Mouse (Mus musculus) liver, adult 2 months (tissue): ENCODE measurements at regions not wholly inside any gene's neighbourhood (a gene's known extent, or its start where the extent isn't known, plus 50 kb on each side); places are given as distances from the start of the nearest gene placed in this dataset.

Experiments used
- CTCF ChIP-seq: fragments of 200-500 bp; IDR thresholded peaks from 2 replicates; pipeline ENCODE4 v1.5.1; 2011; ENCODE audit warnings: low read depth, low read length, control low read depth
- POLR2A ChIP-seq: fragments of 200-500 bp; IDR thresholded peaks from 2 replicates; pipeline ENCODE4 v1.6.1; 2011; ENCODE audit warnings: low read length, control low read depth; ENCODE audit not compliant: insufficient read depth; ENCODE audit errors: extremely low read depth

DNA sequence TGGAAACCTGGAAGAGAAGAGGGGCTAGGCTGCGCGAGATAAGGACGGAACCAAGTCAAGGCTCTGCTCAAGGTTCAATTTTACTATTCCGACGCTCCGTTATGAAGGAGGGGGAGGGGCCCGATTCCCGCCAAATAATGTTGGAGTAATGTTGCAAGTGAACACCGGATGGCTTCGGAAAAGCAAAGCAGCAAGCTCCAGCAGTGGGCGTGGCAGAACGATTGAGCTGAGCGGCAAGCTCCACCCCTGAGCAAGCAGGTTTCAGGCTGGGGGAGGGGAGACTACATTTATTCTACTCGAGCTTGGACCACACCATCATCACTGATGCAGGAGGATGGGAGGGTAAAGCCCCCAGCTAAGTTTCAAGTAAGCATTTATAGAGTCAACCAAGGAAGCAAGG lies 1643.8 kb downstream of the A830018L16Rik start:
- TF ChIP-seq CTCF (no peak), POLR2A (no peak)
